Mouse (Mus musculus) embryonic facial prominence, embryonic 10.5 days (tissue): Measurements from ENCODE around the gene Zfp853. TPM values are rescaled to one million over a fixed set of nuclear protein-coding genes. Genes with fewer than 3 reads are reported as not detected.

Experiments
- DNase-seq: peaks from one replicate; pipeline ENCODE4 v3.0.0-alpha.2; 2017; ENCODE audit warnings: low spot score
- H3K27ac ChIP-seq: fragments of 300-500 bp; sonication (generic); replicated peaks from 2 replicates; pipeline ENCODE4 v1.5.1; 2016; ENCODE audit warnings: mild to moderate bottlenecking
- H3K27me3 ChIP-seq: fragments of 300-500 bp; sonication (generic); replicated peaks from 2 replicates; pipeline ENCODE4 v1.6.1; 2016; ENCODE audit warnings: low read depth, mild to moderate bottlenecking; ENCODE audit not compliant: poor library complexity, severe bottlenecking
- H3K36me3 ChIP-seq: fragments of 300-500 bp; sonication (generic); replicated peaks from 2 replicates; pipeline ENCODE4 v1.6.1; 2016; ENCODE audit warnings: mild to moderate bottlenecking, moderate library complexity
- H3K4me1 ChIP-seq: fragments of 300-500 bp; sonication (generic); 2 replicates; pipeline ENCODE4 v1.6.1; 2016
- H3K4me3 ChIP-seq: fragments of 300-500 bp; sonication (generic); 2 replicates; pipeline ENCODE4 v1.5.1; 2016; ENCODE audit warnings: mild to moderate bottlenecking, moderate library complexity
- H3K9me3 ChIP-seq: fragments of 300-500 bp; sonication (generic); 2 replicates; pipeline ENCODE4 v1.6.1; 2016; ENCODE audit warnings: mild to moderate bottlenecking
- WGBS: fragments of 180-500 bp; shearing (Covaris S2); methylation state at CpG from one replicate; pipeline ENCODE4 v1.1.7; 2016; 5-methylcytosine and 5-hydroxymethylcytosine counted together
- polyA plus RNA-seq: library from polyadenylated mRNA; unstranded; fragments of >200 nt; fragmentation: Nextera tagmentation; extraction: Ambion mirVana; gene quantifications from 2 replicates; pipeline ENCODE4 v1.2.1, GENCODE M21; 2016

The Zfp853 gene
- polyA plus RNA-seq: not detected in 2 replicates

- 4% methylated on average over 38 of the region's 38 CpGs for WGBS
- peak; percentile 32 for DNase-seq
- peaks cover 20% of the 10 kb centered on the region for H3K4me1 ChIP-seq
- H3K36me3 ChIP-seq: peaks cover 21% of the 10 kb centered on the region
- H3K27me3 ChIP-seq: peaks cover 71% of the 10 kb centered on the region
- 0 out of 2 replicates have a peak, but pooled peaks cover 3% of the 10 kb centered on the region for H3K9me3 ChIP-seq
- H3K27ac ChIP-seq: no peak within 1 kb of the TSS
- peak within 1 kb of the TSS; percentile 56 for H3K4me3 ChIP-seq
Observed at GRCm38 (mm10) chr5:143293404-143293803, at the start of gene Zfp853. TSS of gene Zfp853 (minus strand) at chr5:143293623.

- WGBS: 48% methylated on average over 6 of the region's 6 CpGs
- H3K4me1 ChIP-seq: no peaks in the 10 kb centered on the region
- H3K36me3 ChIP-seq: no peaks in the 10 kb centered on the region
- no peak for DNase-seq
- H3K9me3 ChIP-seq: no peaks in the 10 kb centered on the region
- no peak overlapping the region for H3K27ac ChIP-seq
- H3K27me3 ChIP-seq: no peaks in the 10 kb centered on the region
- H3K4me3 ChIP-seq: no peak overlapping the region
Observed at GRCm38 (mm10) chr5:143339603-143340002, 46.2 kb upstream of the Zfp853 start.

- WGBS: 60% methylated on average over 6 of the region's 6 CpGs
- H3K9me3 ChIP-seq: no peaks in the 10 kb centered on the region
- no peak overlapping the region for H3K27ac ChIP-seq
- no peak overlapping the region for H3K4me3 ChIP-seq
- H3K36me3 ChIP-seq: no peaks in the 10 kb centered on the region
- H3K4me1 ChIP-seq: no peaks in the 10 kb centered on the region
- no peak for DNase-seq
- no peaks in the 10 kb centered on the region for H3K27me3 ChIP-seq
Observed at GRCm38 (mm10) chr5:143336559-143336958, 43.1 kb upstream of the Zfp853 start.

- H3K27ac ChIP-seq: no peak overlapping the region
- no peak overlapping the region for H3K4me3 ChIP-seq
- WGBS: 82% methylated on average over 7 of the region's 7 CpGs
- no peaks in the 10 kb centered on the region for H3K9me3 ChIP-seq
- H3K27me3 ChIP-seq: no peaks in the 10 kb centered on the region
- H3K4me1 ChIP-seq: peaks cover 2% of the 10 kb centered on the region
- H3K36me3 ChIP-seq: no peaks in the 10 kb centered on the region
- no peak for DNase-seq
Observed at GRCm38 (mm10) chr5:143335089-143335460, 41.7 kb upstream of the Zfp853 start.

- 76% methylated on average over 14 of the region's 14 CpGs for whole genome bisulfite sequencing
- H3K27ac ChIP-seq: no peak overlapping the region
- H3K9me3 ChIP-seq: no peaks in the 10 kb centered on the region
- no peaks in the 10 kb centered on the region for H3K36me3 ChIP-seq
- DNase-seq: no peak
- H3K4me1 ChIP-seq: peaks cover 7% of the 10 kb centered on the region
- H3K4me3 ChIP-seq: no peak overlapping the region
- H3K27me3 ChIP-seq: no peaks in the 10 kb centered on the region
Observed at GRCm38 (mm10) chr5:143334418-143335088, 41.1 kb upstream of the Zfp853 start.

GRCm38 (mm10) chr5:143333872-143334271 is 40.4 kb upstream of the Zfp853 start:
- H3K4me3 ChIP-seq: no peak overlapping the region
- 16% methylated on average over 5 of the region's 5 CpGs for WGBS
- DNase-seq: peak; percentile 71
- no peaks in the 10 kb centered on the region for H3K9me3 ChIP-seq
- H3K36me3 ChIP-seq: no peaks in the 10 kb centered on the region
- peaks cover 7% of the 10 kb centered on the region for H3K4me1 ChIP-seq
- H3K27me3 ChIP-seq: no peaks in the 10 kb centered on the region
- H3K27ac ChIP-seq: no peak overlapping the region

GRCm38 (mm10) chr5:143328690-143329495 is 35.5 kb upstream of the Zfp853 start, which contains the start of gene Zdhhc4:
TSS of gene Zdhhc4 (minus strand) at chr5:143329256.
- peak; percentile 91 for DNase-seq
- WGBS: under 1% methylated on average over 57 of the region's 57 CpGs
- H3K4me3 ChIP-seq: peak within 1 kb of the TSS; percentile 94
- no peaks in the 10 kb centered on the region for H3K9me3 ChIP-seq
- H3K27ac ChIP-seq: peak within 1 kb of the TSS; percentile 86
- no peaks in the 10 kb centered on the region for H3K27me3 ChIP-seq
- peaks cover 20% of the 10 kb centered on the region for H3K4me1 ChIP-seq
- peaks cover 36% of the 10 kb centered on the region for H3K36me3 ChIP-seq

- 85% methylated on average over 8 of the region's 8 CpGs for WGBS
- DNase-seq: no peak
- Histone ChIP-seq H3K4me1 (peaks cover 21% of the 10 kb centered on the region), H3K9me3 (no peaks in the 10 kb centered on the region), H3K4me3 (no peak overlapping the region), H3K36me3 (peaks cover 79% of the 10 kb centered on the region), H3K27me3 (no peaks in the 10 kb centered on the region), H3K27ac (no peak overlapping the region)
Observed at GRCm38 (mm10) chr5:143317288-143317610, 23.8 kb upstream of the Zfp853 start.

- Histone ChIP-seq H3K36me3 (peaks cover 79% of the 10 kb centered on the region), H3K9me3 (no peaks in the 10 kb centered on the region), H3K4me3 (no peak overlapping the region), H3K27me3 (no peaks in the 10 kb centered on the region), H3K27ac (no peak overlapping the region), H3K4me1 (peaks cover 21% of the 10 kb centered on the region)
- WGBS: 88% methylated on average over 5 of the region's 5 CpGs
- no peak for DNase-seq
Observed at GRCm38 (mm10) chr5:143316605-143317287, 23.3 kb upstream of the Zfp853 start.

GRCm38 (mm10) chr5:143315514-143315888 is 22.1 kb upstream of the Zfp853 start:
- H3K4me1 ChIP-seq: peaks cover 24% of the 10 kb centered on the region
- no peaks in the 10 kb centered on the region for H3K27me3 ChIP-seq
- H3K9me3 ChIP-seq: no peaks in the 10 kb centered on the region
- 11% methylated on average over 8 of the region's 8 CpGs for WGBS
- H3K4me3 ChIP-seq: peak overlapping the region; percentile 70
- H3K36me3 ChIP-seq: peaks cover 79% of the 10 kb centered on the region
- no peak for DNase-seq
- H3K27ac ChIP-seq: peak overlapping the region; percentile 98

- WGBS: under 1% methylated on average over 101 of the region's 101 CpGs
- H3K9me3 ChIP-seq: no peaks in the 10 kb centered on the region
- peaks cover 24% of the 10 kb centered on the region for H3K4me1 ChIP-seq
- H3K27me3 ChIP-seq: no peaks in the 10 kb centered on the region
- H3K4me3 ChIP-seq: peak within 1 kb of the TSS; percentile 70
- peaks cover 79% of the 10 kb centered on the region for H3K36me3 ChIP-seq
- DNase-seq: peak; percentile 93
- H3K27ac ChIP-seq: peak within 1 kb of the TSS; percentile 98
Observed at GRCm38 (mm10) chr5:143314730-143315513, 21.5 kb upstream of the Zfp853 start, which contains the start of gene E130309D02Rik. TSS of gene E130309D02Rik (minus strand) at chr5:143315360.

- 4% methylated on average over 16 of the region's 16 CpGs for WGBS
- peaks cover 24% of the 10 kb centered on the region for H3K4me1 ChIP-seq
- H3K9me3 ChIP-seq: no peaks in the 10 kb centered on the region
- H3K36me3 ChIP-seq: peaks cover 79% of the 10 kb centered on the region
- no peaks in the 10 kb centered on the region for H3K27me3 ChIP-seq
- H3K27ac ChIP-seq: peak overlapping the region; percentile 98
- peak overlapping the region; percentile 70 for H3K4me3 ChIP-seq
- peak; percentile 47 for DNase-seq
Observed at GRCm38 (mm10) chr5:143314183-143314729, 20.8 kb upstream of the Zfp853 start.
